Mouse (Mus musculus): ENCODE data around the gene Nrm. TPM values are rescaled to one million over a fixed set of nuclear protein-coding genes. Genes with fewer than 3 reads are reported as not detected.
A peak's percentile ranks its signal among the peaks of the same experiment; 100 is the strongest.

The Nrm gene
- total and polyA plus RNA-seq, 3 experiments: 11.1 to 49.9 TPM; not detected in 1

DNA sequence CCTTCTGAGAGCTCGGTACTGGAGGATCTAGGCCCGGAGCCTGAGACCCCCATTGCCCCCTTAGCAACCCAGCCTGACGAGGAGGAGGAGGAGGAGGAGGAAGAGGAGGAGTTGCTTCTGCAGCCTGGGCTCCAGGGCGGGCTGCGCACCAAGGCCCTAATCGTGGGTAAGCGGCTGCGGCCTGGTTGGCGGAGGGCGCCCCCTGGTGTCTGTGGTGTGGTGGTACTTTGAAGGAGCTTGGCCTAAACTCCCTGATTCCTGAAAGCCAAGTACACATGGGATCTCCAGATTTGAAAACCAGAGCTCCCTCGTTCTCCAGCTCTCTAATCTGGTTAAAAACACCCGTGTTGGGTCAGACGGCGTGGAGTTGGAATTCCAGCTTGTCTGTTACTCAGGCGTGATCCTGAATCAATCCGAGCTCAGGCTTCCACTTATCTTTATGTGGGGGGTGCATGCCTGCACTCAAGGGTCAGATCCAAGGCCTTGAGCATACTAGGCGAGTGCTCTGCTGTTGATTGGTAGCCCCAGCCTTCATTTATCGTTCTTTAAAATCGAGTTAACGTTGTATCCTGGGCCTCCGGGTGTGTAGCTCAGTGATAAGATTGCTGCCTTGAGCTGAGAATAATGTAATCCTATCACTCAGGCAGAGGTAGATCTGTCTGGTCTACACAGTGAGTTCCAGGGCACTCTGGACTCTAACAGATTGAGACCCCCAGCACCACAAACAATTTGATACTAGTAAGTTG is 12.8 kb downstream of the Nrm start (continued):
- TF ChIP-seq ETS1 (IDR thresholded peaks at IDR 0.05; ENCODE audit: low read depth, low read length) (0 out of 2 replicates have a peak, but pooled peaks have one; percentile 22), NELFE (IDR thresholded peaks at IDR 0.05; ENCODE audit: low read depth, low read length) (no peak), MXI1 (IDR thresholded peaks at IDR 0.05; ENCODE audit: low read depth, low read length) (0 out of 2 replicates have a peak, but pooled peaks have one; percentile 36), JUND (IDR thresholded peaks at IDR 0.05; ENCODE audit: low read depth, low read length) (no peak), SIN3A (IDR thresholded peaks at IDR 0.05; ENCODE audit: low read length) (peak; percentile 60; the same call in 1 of the 2 replicates), GABPA (IDR thresholded peaks at IDR 0.05; ENCODE audit: low read depth, low read length) (no peak), MYC (IDR thresholded peaks at IDR 0.05; ENCODE audit: low read depth, low read length) (0 out of 2 replicates have a peak, but pooled peaks have one; percentile 32), POLR2AphosphoS2 (IDR thresholded peaks at IDR 0.05; ENCODE audit: low read length) (no peak), ZKSCAN1 (IDR thresholded peaks at IDR 0.05; ENCODE audit: low read depth, low read length) (no peak), MEF2A (IDR thresholded peaks at IDR 0.05; ENCODE audit: extremely low read depth, insufficient replicate concordance, low read depth, low read length, poor library complexity, severe bottlenecking) (no peak), POLR2AphosphoS5 (IDR thresholded peaks at IDR 0.05; ENCODE audit: borderline replicate concordance, low read depth, low read length) (no peak), NRF1 (IDR thresholded peaks at IDR 0.05; ENCODE audit: insufficient read depth, low read depth, low read length, poor library complexity, severe bottlenecking) (peak; percentile 37; the same call in 1 of the 2 replicates), ZMIZ1 (IDR thresholded peaks at IDR 0.05; ENCODE audit: low read depth, low read length) (no peak), MAFK (IDR thresholded peaks at IDR 0.05; ENCODE audit: borderline replicate concordance, low read depth, low read length) (no peak), ZC3H11A (IDR thresholded peaks at IDR 0.05; ENCODE audit: low read depth, low read length) (peak; percentile 86), UBTF (IDR thresholded peaks at IDR 0.05; ENCODE audit: borderline replicate concordance, insufficient read depth, low read depth, low read length) (no peak), USF2 (IDR thresholded peaks at IDR 0.05; ENCODE audit: borderline replicate concordance in 1 of 2, insufficient read depth in 1 of 2, low read depth in 1 of 2, low read length in 2 of 2) (no peak), BHLHE40 (IDR thresholded peaks at IDR 0.05; ENCODE audit: borderline replicate concordance, low read depth, low read length) (peak; percentile 4; the same call in 1 of the 2 replicates), MAX (IDR thresholded peaks at IDR 0.05; ENCODE audit: low read length) (no peak)

DNA sequence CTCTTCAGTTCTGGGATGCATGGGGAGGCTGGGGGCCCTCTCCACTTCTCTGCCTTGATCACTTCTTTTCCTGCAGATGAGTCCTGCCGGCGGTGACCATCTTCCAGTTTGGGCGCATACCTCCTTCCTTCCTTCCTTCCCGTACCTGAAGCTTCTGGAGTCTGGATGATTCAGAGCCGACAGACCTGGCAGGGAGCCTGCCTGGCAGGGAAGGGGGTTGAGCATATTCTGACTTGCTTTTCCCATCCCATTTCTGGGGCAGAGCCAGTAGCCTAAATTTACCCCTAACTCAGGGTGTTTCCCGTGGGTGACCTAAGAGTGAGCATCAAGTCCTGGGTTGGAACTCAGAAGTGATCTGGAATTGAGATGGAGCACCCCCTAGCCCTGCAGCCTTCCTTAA is 13.6 kb downstream of the Nrm start:
- no peaks in the 10 kb centered on the region for H3K27me3 ChIP-seq (ENCODE audit: control insufficient read depth in 1 of 2, insufficient read depth in 2 of 2, low read length in 2 of 2)
- H3K27ac ChIP-seq (ENCODE audit: control insufficient read depth, low read depth, low read length): peak overlapping the region; percentile 65
- no peak for DNase-seq (ENCODE audit: low read depth, low spot score)
- H3K9me3 ChIP-seq (replicated peaks; ENCODE audit: insufficient read depth, low read length): no peaks in the 10 kb centered on the region
- H3K79me2 ChIP-seq (ENCODE audit: control insufficient read depth, insufficient read depth, low read length, poor library complexity): peaks cover 5% of the 10 kb centered on the region
- H3K36me3 ChIP-seq (ENCODE audit: control insufficient read depth in 1 of 2, insufficient read depth in 2 of 2, low read length in 2 of 2): peaks cover 0 to 14% of the 10 kb centered on the region in 2 experiments; a peak in 2 of 4 replicates
- no peak overlapping the region for H3K9ac ChIP-seq (ENCODE audit: control insufficient read depth, low read depth, low read length, poor library complexity, severe bottlenecking)
- TF ChIP-seq SMC3 (IDR thresholded peaks at IDR 0.05; ENCODE audit: low read depth, low read length) (no peak), USF1 (IDR thresholded peaks at IDR 0.05; ENCODE audit: low read depth, low read length) (no peak), KAT2A (conservative IDR thresholded peaks at IDR 0.05; ENCODE audit: low read depth, low read length) (no peak), SIN3A (IDR thresholded peaks at IDR 0.05; ENCODE audit: low read length) (no peak), JUND (IDR thresholded peaks at IDR 0.05; ENCODE audit: low read depth, low read length) (no peak), UBTF (IDR thresholded peaks at IDR 0.05; ENCODE audit: borderline replicate concordance, insufficient read depth, low read depth, low read length) (no peak), CTCF (IDR thresholded peaks at IDR 0.05 in 2 of 3, conservative IDR thresholded peaks at IDR 0.05 in 1 of 3; ENCODE audit: control insufficient read depth in 1 of 3, insufficient read depth in 1 of 3, low read depth in 2 of 3, low read length in 3 of 3, poor library complexity in 1 of 3, severe bottlenecking in 1 of 3) (no peak), ZMIZ1 (IDR thresholded peaks at IDR 0.05; ENCODE audit: low read depth, low read length) (no peak), GATA1 (IDR thresholded peaks at IDR 0.05; ENCODE audit: low read depth, low read length) (no peak), ETS1 (IDR thresholded peaks at IDR 0.05; ENCODE audit: low read depth, low read length) (no peak), MEF2A (IDR thresholded peaks at IDR 0.05; ENCODE audit: extremely low read depth, insufficient replicate concordance, low read depth, low read length, poor library complexity, severe bottlenecking) (no peak), HCFC1 (IDR thresholded peaks at IDR 0.05; ENCODE audit: low read depth, low read length) (no peak), RAD21 (IDR thresholded peaks at IDR 0.05; ENCODE audit: low read depth, low read length) (no peak), MXI1 (IDR thresholded peaks at IDR 0.05; ENCODE audit: low read depth, low read length) (no peak), EP300 (IDR thresholded peaks at IDR 0.05; ENCODE audit: low read depth in 1 of 2, low read length in 2 of 2) (no peak), POLR2AphosphoS2 (IDR thresholded peaks at IDR 0.05; ENCODE audit: low read length) (no peak), ZKSCAN1 (IDR thresholded peaks at IDR 0.05; ENCODE audit: low read depth, low read length) (no peak), TCF12 (IDR thresholded peaks at IDR 0.05; ENCODE audit: low read depth, low read length) (no peak), NRF1 (IDR thresholded peaks at IDR 0.05; ENCODE audit: insufficient read depth, low read depth, low read length, poor library complexity, severe bottlenecking) (no peak), MAZ (IDR thresholded peaks at IDR 0.05; ENCODE audit: low read depth, low read length) (no peak)
- peaks cover 0 to 14% of the 10 kb centered on the region in 2 experiments; a peak in 3 of 4 replicates for H3K4me1 ChIP-seq (ENCODE audit: control insufficient read depth in 1 of 2, insufficient read depth in 2 of 2, low read length in 2 of 2)
- H3K4me3 ChIP-seq (ENCODE audit: control insufficient read depth in 1 of 2, insufficient read depth in 1 of 2, low read depth in 2 of 2, low read length in 2 of 2): no peak overlapping the region

Data from MEL (cell line).